Mouse (Mus musculus) adipocyte (in vitro differentiated cells): ENCODE results near the gene Gm47996.
A peak's percentile ranks its signal among the peaks of the same experiment; 100 is the strongest.
"Not testable (repeated sequence)": the region's sequence is repeated elsewhere in the genome, so short reads cannot be mapped to it uniquely, and the experiment has no call there.

Experiments
- DNase-seq: peaks from one replicate; pipeline ENCODE4 v3.0.0-alpha.2; 2016; ENCODE audit warnings: low spot score

Gene Gm47996

GRCm38 (mm10) chr1:151208493-151208892 lies 1.4 kb upstream of the Gm47996 start:
- DNase-seq, result not testable (repeated sequence)

GRCm38 (mm10) chr1:151208944-151209343 lies 987 bp upstream of the Gm47996 start:
- DNase-seq, result not testable (repeated sequence)

GRCm38 (mm10) chr1:151211666-151212065 lies 1.7 kb downstream of the Gm47996 start:
- not testable (repeated sequence) for DNase-seq

GRCm38 (mm10) chr1:151214862-151215261 lies 4.9 kb downstream of the Gm47996 start:
- no peak for DNase-seq

GRCm38 (mm10) chr1:151215985-151216384 lies 6.1 kb downstream of the Gm47996 start:
- no peak for DNase-seq

- no peak for DNase-seq
Observed at GRCm38 (mm10) chr1:151216417-151216816, 6.5 kb downstream of the Gm47996 start.

GRCm38 (mm10) chr1:151219045-151219444 lies 9.1 kb downstream of the Gm47996 start:
- DNase-seq, result no peak

- no peak for DNase-seq
Observed at GRCm38 (mm10) chr1:151220098-151220497, 10.2 kb downstream of the Gm47996 start.

GRCm38 (mm10) chr1:151222561-151223267 lies 12.8 kb downstream of the Gm47996 start:
- DNase-seq, result no peak

GRCm38 (mm10) chr1:151223377-151223776 lies 13.4 kb downstream of the Gm47996 start:
- no peak for DNase-seq

- no peak for DNase-seq
Observed at GRCm38 (mm10) chr1:151224536-151224935, 14.6 kb downstream of the Gm47996 start.

GRCm38 (mm10) chr1:151227506-151227905 lies 17.6 kb downstream of the Gm47996 start:
- DNase-seq, result no peak

GRCm38 (mm10) chr1:151228320-151228989 lies 18.5 kb downstream of the Gm47996 start:
- no peak for DNase-seq

GRCm38 (mm10) chr1:151232346-151232745 lies 22.4 kb downstream of the Gm47996 start:
- DNase-seq, result no peak

- no peak for DNase-seq
Observed at GRCm38 (mm10) chr1:151233756-151234155, 23.8 kb downstream of the Gm47996 start.

- DNase-seq, result no peak
Observed at GRCm38 (mm10) chr1:151235574-151235973, 25.6 kb downstream of the Gm47996 start.

GRCm38 (mm10) chr1:151236141-151236930 lies 26.4 kb downstream of the Gm47996 start:
- peak; percentile 18 for DNase-seq

GRCm38 (mm10) chr1:151237780-151238179 lies 27.8 kb downstream of the Gm47996 start:
- DNase-seq, result no peak

GRCm38 (mm10) chr1:151243332-151243731 lies 33.4 kb downstream of the Gm47996 start:
- peak; percentile 61 for DNase-seq

GRCm38 (mm10) chr1:151244013-151244412 lies 34.1 kb downstream of the Gm47996 start:
- DNase-seq, result no peak

GRCm38 (mm10) chr1:151244761-151245160 lies 34.8 kb downstream of the Gm47996 start:
- no peak for DNase-seq

- DNase-seq, result no peak
Observed at GRCm38 (mm10) chr1:151245165-151245564, 35.2 kb downstream of the Gm47996 start.

GRCm38 (mm10) chr1:151245846-151246245 lies 35.9 kb downstream of the Gm47996 start:
- DNase-seq, result no peak
